Mouse (Mus musculus) left cerebral cortex, adult 2 months (tissue): ENCODE measurements around the gene Chrnb2. TPM values are rescaled to one million over a fixed set of nuclear protein-coding genes. Genes with fewer than 3 reads are reported as not detected.

Source experiments
- DNase-seq, 2 experiments: peaks; one replicate each; pipeline ENCODE4 v3.0.0; 2021 to 2022; ENCODE audit warnings: low spot score in 2 of 2, mixed read lengths in 1 of 2; ENCODE audit errors: extremely low spot score in 1 of 2
- H3K27ac ChIP-seq: fragments of 200-600 bp; 2 replicates; pipeline ENCODE4 v1.8.1; 2022
- H3K4me3 ChIP-seq: fragments of 200-600 bp; 2 replicates; pipeline ENCODE4 v1.8.1; 2022
- CTCF ChIP-seq: fragments of 200-600 bp; IDR thresholded peaks from 2 replicates; pipeline ENCODE4 v1.8.1; 2022; ENCODE audit warnings: antibody characterized with exemption, mild to moderate bottlenecking, moderate library complexity
- intact Hi-C: fragments of 180-260 bp; cut with DNase I; formaldehyde crosslinking; loops from one replicate; pipeline ENCODE4 v1.15.1; 2025
- total RNA-seq, 2 experiments: library from RNA; stranded (reverse); gene quantifications; 2 replicates each; pipeline ENCODE4 v1.2.3; 2021

Gene Chrnb2
- total RNA-seq, 2 experiments from 2014 or later: 29.0 to 29.3 TPM

DNA sequence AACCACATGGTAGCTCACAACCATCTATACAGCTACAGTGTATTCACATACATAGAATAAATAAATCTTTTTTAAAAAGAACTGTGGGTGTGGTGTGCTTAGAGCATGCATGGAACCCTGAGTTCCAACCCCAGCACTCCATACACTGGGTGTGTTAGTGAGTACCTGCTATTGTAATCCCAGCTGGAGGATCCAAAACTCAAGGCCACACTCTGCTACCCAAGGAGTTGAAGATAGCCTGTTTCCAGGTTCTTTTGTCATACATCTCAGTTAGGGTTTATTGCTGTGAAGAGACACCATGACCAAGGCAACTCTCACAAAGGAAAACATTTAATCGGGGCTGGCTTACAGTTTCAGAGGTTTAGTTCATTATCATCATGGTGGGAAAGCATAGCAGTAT lies 65.5 kb downstream of the Chrnb2 start:
- no peak for TF ChIP-seq CTCF
- intact Hi-C loops: no loop called here
- no peak overlapping the region for H3K4me3 ChIP-seq
- no peak for DNase-seq
- no peak overlapping the region for H3K27ac ChIP-seq

Other genes starting within 250 kb of the Chrnb2 start
- 10 to 100 TPM; 18.2 to 27.3 TPM for gene Kcnn3, start 244.5 kb downstream of the Chrnb2 start, total RNA-seq
- 100 to 1,000 TPM; 140 to 151 TPM for gene Adar, start 49.6 kb downstream of the Chrnb2 start, total RNA-seq
- 10 to 100 TPM; 83.9 to 90.7 TPM for gene Ube2q1, start 9.0 kb upstream of the Chrnb2 start, total RNA-seq
- gene She, start 66.7 kb upstream of the Chrnb2 start, total RNA-seq: 1 to 10 TPM; 3.1 to 3.7 TPM
- 1 to 10 TPM; 3.7 to 4.4 TPM for gene Il6ra, start 148.6 kb upstream of the Chrnb2 start, total RNA-seq
- gene Atp8b2, start 198.9 kb upstream of the Chrnb2 start, total RNA-seq: 100 to 1,000 TPM; 112 to 129 TPM
- 100 to 1,000 TPM in 1 of 2 experiments, 10 to 100 TPM in 1; 97.6 to 106 TPM for gene Hax1, start 234.1 kb upstream of the Chrnb2 start, total RNA-seq